Mouse (Mus musculus): ENCODE data around the gene Trex1. TPM values are rescaled to one million over a fixed set of nuclear protein-coding genes. Genes with fewer than 3 reads are reported as not detected.

Trex1 gene
- total RNA-seq, 1 experiment = 7.4 TPM

DNA sequence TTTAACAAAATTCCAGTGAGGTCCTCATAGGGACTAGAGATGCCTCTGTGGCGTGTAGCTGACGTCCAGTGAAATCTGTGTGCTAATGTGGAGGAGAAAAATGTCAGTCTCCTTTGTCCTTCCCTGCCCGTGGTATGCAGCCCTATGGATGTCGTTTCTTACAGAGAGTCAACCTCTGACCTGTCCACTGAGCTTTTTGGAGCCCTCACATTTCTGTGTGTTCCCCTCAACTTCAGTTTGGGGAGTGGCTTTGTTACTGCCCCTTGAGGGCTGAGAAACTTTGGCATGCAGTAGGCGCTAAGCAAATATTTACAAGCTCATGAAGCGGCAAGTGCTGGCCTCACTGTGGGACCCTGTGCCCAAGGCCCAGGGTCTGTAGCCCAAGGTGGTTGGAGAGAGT is 37.8 kb upstream of the Trex1 start:
- no peak for TF ChIP-seq CHD2 (IDR thresholded peaks at IDR 0.05; ENCODE audit: low read depth, low read length)
- TF ChIP-seq MAFK (IDR thresholded peaks at IDR 0.05; ENCODE audit: insufficient read depth, low read depth, low read length) = no peak
- no peak for TF ChIP-seq HCFC1 (IDR thresholded peaks at IDR 0.05; ENCODE audit: borderline replicate concordance, insufficient read depth, low read length)
- TF ChIP-seq ZC3H11A (IDR thresholded peaks at IDR 0.05; ENCODE audit: borderline replicate concordance, low read depth, low read length) = no peak
- TF ChIP-seq ZNF384 (IDR thresholded peaks at IDR 0.05; ENCODE audit: low read depth, low read length) = no peak
- Histone ChIP-seq H3K27ac (ENCODE audit: insufficient read depth, low read depth, low read length, poor library complexity, severe bottlenecking) (no peak overlapping the region), H3K9me3 (ENCODE audit: control insufficient read depth, insufficient read depth, low read depth, low read length) (no peaks in the 10 kb centered on the region), H3K36me3 (ENCODE audit: control insufficient read depth, insufficient read depth, low read length, poor library complexity, severe bottlenecking) (peaks cover 20% of the 10 kb centered on the region; the same call in 1 of the 2 replicates), H3K4me1 (ENCODE audit: control insufficient read depth in 2 of 2, insufficient read depth in 2 of 2, low read length in 2 of 2, poor library complexity in 1 of 2) (peaks cover 0 to 18% of the 10 kb centered on the region in 2 experiments; a peak in 1 of 4 replicates), H3K4me3 (ENCODE audit: insufficient read depth in 1 of 2, low read depth in 1 of 2, low read length in 2 of 2, poor library complexity in 1 of 2, severe bottlenecking in 1 of 2) (no peak overlapping the region), H3K9ac (ENCODE audit: insufficient read depth, low read depth, low read length, poor library complexity, severe bottlenecking) (no peak overlapping the region)
- in situ Hi-C loops (cut with MboI; ENCODE audit: low sequenced_read_pairs in 2 of 2, unreplicated experiment in 2 of 2) = no loop called here
- no peak for DNase-seq (ENCODE audit: low read depth, low spot score)

DNA sequence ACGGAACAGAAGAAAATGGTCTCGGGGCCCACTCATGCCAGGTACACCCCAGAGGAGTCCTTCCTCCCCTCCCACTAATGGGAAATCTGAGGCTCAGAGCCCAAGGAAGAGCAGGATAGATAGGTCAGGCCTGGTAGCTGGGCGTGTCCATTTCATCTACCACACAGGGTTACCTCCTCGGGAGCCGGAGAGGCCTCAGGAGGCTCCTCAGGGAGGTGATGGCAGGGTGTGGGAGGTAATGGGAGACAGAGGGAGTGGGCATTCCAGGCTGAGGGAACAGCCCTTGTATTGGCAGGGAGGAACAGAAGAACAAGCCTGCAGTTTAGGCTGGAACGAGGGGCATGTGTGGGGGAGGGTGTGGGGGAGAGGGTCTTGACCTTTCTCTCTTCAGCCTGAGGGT is 37.3 kb upstream of the Trex1 start:
- no peak for DNase-seq (ENCODE audit: low read depth, low spot score)
- no peak for TF ChIP-seq MAFK (IDR thresholded peaks at IDR 0.05; ENCODE audit: insufficient read depth, low read depth, low read length)
- no peak for TF ChIP-seq HCFC1 (IDR thresholded peaks at IDR 0.05; ENCODE audit: borderline replicate concordance, insufficient read depth, low read length)
- TF ChIP-seq ZC3H11A (IDR thresholded peaks at IDR 0.05; ENCODE audit: borderline replicate concordance, low read depth, low read length) = no peak
- TF ChIP-seq ZNF384 (IDR thresholded peaks at IDR 0.05; ENCODE audit: low read depth, low read length) = no peak
- no peak for TF ChIP-seq CHD2 (IDR thresholded peaks at IDR 0.05; ENCODE audit: low read depth, low read length)
- in situ Hi-C loops (cut with MboI; ENCODE audit: low sequenced_read_pairs in 2 of 2, unreplicated experiment in 2 of 2) = no loop called here
- peaks cover 18% of the 10 kb centered on the region; the same call in 1 of the 2 replicates for H3K36me3 ChIP-seq (ENCODE audit: control insufficient read depth, insufficient read depth, low read length, poor library complexity, severe bottlenecking)
- H3K4me1 ChIP-seq (ENCODE audit: control insufficient read depth in 2 of 2, insufficient read depth in 2 of 2, low read length in 2 of 2, poor library complexity in 1 of 2) = peaks cover 0 to 18% of the 10 kb centered on the region in 2 experiments; a peak in 1 of 4 replicates
- no peak overlapping the region for H3K9ac ChIP-seq (ENCODE audit: insufficient read depth, low read depth, low read length, poor library complexity, severe bottlenecking)
- no peak overlapping the region; a peak in 1 of 4 replicates for H3K4me3 ChIP-seq (ENCODE audit: insufficient read depth in 1 of 2, low read depth in 1 of 2, low read length in 2 of 2, poor library complexity in 1 of 2, severe bottlenecking in 1 of 2)
- H3K9me3 ChIP-seq (ENCODE audit: control insufficient read depth, insufficient read depth, low read depth, low read length) = no peaks in the 10 kb centered on the region
- H3K27ac ChIP-seq (ENCODE audit: insufficient read depth, low read depth, low read length, poor library complexity, severe bottlenecking) = no peak overlapping the region

DNA sequence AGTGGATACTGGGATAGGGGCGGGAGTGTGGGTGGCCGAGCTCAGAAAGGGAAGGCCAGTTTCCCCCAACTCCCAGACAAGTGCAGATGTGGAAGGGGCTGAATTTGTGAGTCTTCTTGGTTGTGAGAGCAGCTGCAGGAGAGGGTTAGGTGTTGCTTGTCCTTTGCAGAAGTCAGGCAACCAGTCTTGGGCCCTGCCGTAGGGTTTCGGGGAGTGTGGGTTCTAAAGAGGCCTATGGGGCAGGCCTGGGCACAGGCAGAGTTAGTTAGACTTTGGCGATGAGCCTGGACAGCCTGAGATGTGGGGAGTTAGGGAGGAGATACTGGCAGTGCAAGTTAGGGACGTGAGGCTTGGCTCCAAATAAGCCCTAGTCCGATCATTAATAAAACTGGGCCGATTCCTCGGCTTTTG is 36.7 kb upstream of the Trex1 start:
- Histone ChIP-seq H3K9me3 (ENCODE audit: control insufficient read depth, insufficient read depth, low read depth, low read length) (no peaks in the 10 kb centered on the region), H3K27ac (ENCODE audit: insufficient read depth, low read depth, low read length, poor library complexity, severe bottlenecking) (no peak overlapping the region), H3K4me1 (ENCODE audit: control insufficient read depth in 2 of 2, insufficient read depth in 2 of 2, low read length in 2 of 2, poor library complexity in 1 of 2) (peaks cover 0 to 18% of the 10 kb centered on the region in 2 experiments; a peak in 1 of 4 replicates), H3K4me3 (ENCODE audit: insufficient read depth in 1 of 2, low read depth in 1 of 2, low read length in 2 of 2, poor library complexity in 1 of 2, severe bottlenecking in 1 of 2) (peak overlapping the region; percentile 82 to 84), H3K36me3 (ENCODE audit: control insufficient read depth, insufficient read depth, low read length, poor library complexity, severe bottlenecking) (peaks cover 17% of the 10 kb centered on the region; the same call in 1 of the 2 replicates), H3K9ac (ENCODE audit: insufficient read depth, low read depth, low read length, poor library complexity, severe bottlenecking) (peak overlapping the region; percentile 85)
- TF ChIP-seq MAFK (IDR thresholded peaks at IDR 0.05; ENCODE audit: insufficient read depth, low read depth, low read length) (no peak), ZC3H11A (IDR thresholded peaks at IDR 0.05; ENCODE audit: borderline replicate concordance, low read depth, low read length) (no peak)
- DNase-seq (ENCODE audit: low read depth, low spot score) = no peak
- in situ Hi-C loops (cut with MboI; ENCODE audit: low sequenced_read_pairs in 2 of 2, unreplicated experiment in 2 of 2) = no loop called here

DNA sequence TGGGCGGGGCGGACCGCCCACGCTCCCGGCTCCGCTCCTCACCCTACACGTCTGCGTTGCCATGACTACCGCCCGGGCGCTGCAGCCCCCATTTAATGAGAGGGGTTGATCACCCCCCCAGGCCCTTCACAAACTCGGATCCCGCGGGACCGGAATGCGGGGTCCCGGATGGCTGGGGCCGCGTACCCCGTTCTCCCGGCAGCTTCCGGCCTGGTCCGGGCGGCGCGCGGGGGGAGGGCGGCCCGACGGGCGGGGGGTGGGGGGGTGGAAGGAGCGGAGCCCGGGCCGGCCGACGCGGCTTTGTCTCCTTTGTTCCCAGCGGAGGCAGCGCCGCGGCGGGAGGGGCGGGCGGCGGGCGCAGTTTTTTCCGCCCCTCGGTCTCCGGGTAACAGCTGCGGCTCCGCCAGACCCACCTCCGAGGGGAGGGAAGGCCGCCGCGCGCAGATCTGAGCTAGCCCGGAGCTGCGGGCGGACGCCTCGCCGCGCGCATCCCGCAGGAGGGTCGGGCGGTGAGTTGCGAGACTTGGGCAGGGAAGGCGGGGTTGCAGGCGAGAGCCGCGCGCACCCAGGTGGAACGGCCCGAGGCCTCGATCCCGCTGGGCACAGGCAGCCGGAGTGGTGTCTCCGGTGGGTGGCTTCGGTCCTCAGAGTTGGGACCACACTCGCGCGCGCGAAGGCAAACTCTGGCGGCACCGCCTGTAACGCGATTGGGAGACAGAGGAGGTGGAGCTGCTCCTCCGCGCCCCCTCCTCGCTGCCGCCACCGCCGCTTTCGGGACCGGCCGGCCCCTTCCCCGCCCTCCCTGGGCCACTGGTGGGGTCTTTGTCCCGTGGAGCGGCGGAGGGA is 35.8 kb upstream of the Trex1 start, which contains the start of gene Plxnb1:
Gene Plxnb1 (plus strand): TSS at position 253 of the 846 bp plus-strand sequence.
- no peak for TF ChIP-seq ZC3H11A (IDR thresholded peaks at IDR 0.05; ENCODE audit: borderline replicate concordance, low read depth, low read length)
- no peak for TF ChIP-seq MAFK (IDR thresholded peaks at IDR 0.05; ENCODE audit: insufficient read depth, low read depth, low read length)
- TF ChIP-seq HCFC1 (IDR thresholded peaks at IDR 0.05; ENCODE audit: borderline replicate concordance, insufficient read depth, low read length) = 0 out of 2 replicates have a peak, but pooled peaks have one; percentile 42
- Histone ChIP-seq H3K4me1 (ENCODE audit: control insufficient read depth in 2 of 2, insufficient read depth in 2 of 2, low read length in 2 of 2, poor library complexity in 1 of 2) (peaks cover 0 to 18% of the 10 kb centered on the region in 2 experiments; a peak in 1 of 4 replicates), H3K4me3 (ENCODE audit: insufficient read depth in 1 of 2, low read depth in 1 of 2, low read length in 2 of 2, poor library complexity in 1 of 2, severe bottlenecking in 1 of 2) (peak within 1 kb of the TSS; percentile 82 to 84), H3K36me3 (ENCODE audit: control insufficient read depth, insufficient read depth, low read length, poor library complexity, severe bottlenecking) (peaks cover 14% of the 10 kb centered on the region; the same call in 1 of the 2 replicates), H3K9me3 (ENCODE audit: control insufficient read depth, insufficient read depth, low read depth, low read length) (no peaks in the 10 kb centered on the region), H3K27ac (ENCODE audit: insufficient read depth, low read depth, low read length, poor library complexity, severe bottlenecking) (peak within 1 kb of the TSS; percentile 78), H3K9ac (ENCODE audit: insufficient read depth, low read depth, low read length, poor library complexity, severe bottlenecking) (peak within 1 kb of the TSS; percentile 85)
- in situ Hi-C loops (cut with MboI; ENCODE audit: low sequenced_read_pairs in 2 of 2, unreplicated experiment in 2 of 2) = no loop called here
- DNase-seq (ENCODE audit: low read depth, low spot score) = no peak

All from ES-E14 (cell line).